Mouse (Mus musculus) myocyte (in vitro differentiated cells): ENCODE results near the gene Spib. TPM values are rescaled to one million over a fixed set of nuclear protein-coding genes. Genes with fewer than 3 reads are reported as not detected.

Experiments used
- H3K27me3 ChIP-seq: one replicate; pipeline ENCODE4 v1.6.1; 2011; ENCODE audit not compliant: control insufficient read depth, insufficient read depth, insufficient read length
- H3K36me3 ChIP-seq: one replicate; pipeline ENCODE4 v1.6.1; 2011; ENCODE audit not compliant: control insufficient read depth, insufficient read depth
- H3K4me2 ChIP-seq: one replicate; pipeline ENCODE4 v1.6.1; 2011; ENCODE audit warnings: low read depth, control low read depth
- H3K4me3 ChIP-seq: one replicate; pipeline ENCODE4 v1.5.1; 2011; ENCODE audit warnings: mild to moderate bottlenecking, control low read depth, moderate library complexity
- H3K79me2 ChIP-seq: one replicate; pipeline ENCODE4 v1.6.1; 2011; ENCODE audit not compliant: control insufficient read depth, insufficient read depth
- H3ac ChIP-seq: one replicate; pipeline ENCODE4 v1.6.1; 2011; ENCODE audit not compliant: control insufficient read depth, insufficient read length
- CEBPB ChIP-seq: IDR thresholded peaks from 2 replicates; pipeline ENCODE4 v1.6.1; 2011; ENCODE audit warnings: mild to moderate bottlenecking, moderate library complexity; ENCODE audit not compliant: poor library complexity, insufficient read depth, severe bottlenecking
- E2F4 ChIP-seq: IDR thresholded peaks from one replicate; pipeline ENCODE4 v1.6.1; 2011; ENCODE audit warnings: mild to moderate bottlenecking, control low read depth, moderate library complexity; ENCODE audit not compliant: insufficient read depth
- MAX ChIP-seq: IDR thresholded peaks from one replicate; pipeline ENCODE4 v1.6.1; 2011; ENCODE audit warnings: low read depth, mild to moderate bottlenecking, control low read depth
- MYOD1 ChIP-seq, 3 experiments: IDR thresholded peaks; one replicate each; pipeline ENCODE4 v1.6.1; 2011; ENCODE audit warnings: control low read depth in 2 of 3, low read depth in 2 of 3, mild to moderate bottlenecking in 2 of 3, moderate library complexity in 1 of 3; ENCODE audit not compliant: insufficient read length in 2 of 3, control insufficient read depth in 1 of 3
- MYOG ChIP-seq, 3 experiments: IDR thresholded peaks; one replicate each; pipeline ENCODE4 v1.6.1; 2011; ENCODE audit warnings: control low read depth in 2 of 3, low read depth in 2 of 3, mild to moderate bottlenecking in 2 of 3; ENCODE audit not compliant: insufficient read length in 2 of 3, control insufficient read depth in 1 of 3, insufficient read depth in 1 of 3
- POLR2A ChIP-seq: IDR thresholded peaks from one replicate; pipeline ENCODE4 v1.6.1; 2011; ENCODE audit warnings: low read depth, mild to moderate bottlenecking, control low read depth, moderate library complexity; ENCODE audit not compliant: insufficient read length
- POLR2AphosphoS2 ChIP-seq: IDR thresholded peaks from one replicate; pipeline ENCODE4 v1.6.1; 2011; ENCODE audit warnings: low read depth, control low read depth; ENCODE audit not compliant: insufficient read length
- REST ChIP-seq: IDR thresholded peaks from one replicate; pipeline ENCODE4 v1.6.1; 2011; ENCODE audit warnings: mild to moderate bottlenecking, control low read depth, moderate library complexity; ENCODE audit not compliant: insufficient read depth, insufficient read length
- SRF ChIP-seq: IDR thresholded peaks from one replicate; pipeline ENCODE4 v1.6.1; 2011; ENCODE audit warnings: low read depth; ENCODE audit not compliant: control insufficient read depth, insufficient read length
- TCF12 ChIP-seq: IDR thresholded peaks from one replicate; pipeline ENCODE4 v1.6.1; 2011; ENCODE audit warnings: mild to moderate bottlenecking, control low read depth; ENCODE audit not compliant: poor library complexity, insufficient read depth, severe bottlenecking
- TCF3 ChIP-seq: IDR thresholded peaks from one replicate; pipeline ENCODE4 v1.6.1; 2011; ENCODE audit warnings: low read depth, control low read depth; ENCODE audit not compliant: insufficient read length
- USF1 ChIP-seq: IDR thresholded peaks from one replicate; pipeline ENCODE4 v1.6.1; 2011; ENCODE audit warnings: low read depth, mild to moderate bottlenecking, control low read depth, moderate library complexity
- polyA plus RNA-seq: library from polyadenylated mRNA; unstranded; fragments of >200 nt; fragmentation: generic; extraction: Trizol; gene quantifications from one replicate; pipeline ENCODE4 v1.2.1, GENCODE M21; 2012; ENCODE audit warnings: missing spikeins

Spib gene
- polyA plus RNA-seq, 1 experiment = 0.05 TPM

DNA sequence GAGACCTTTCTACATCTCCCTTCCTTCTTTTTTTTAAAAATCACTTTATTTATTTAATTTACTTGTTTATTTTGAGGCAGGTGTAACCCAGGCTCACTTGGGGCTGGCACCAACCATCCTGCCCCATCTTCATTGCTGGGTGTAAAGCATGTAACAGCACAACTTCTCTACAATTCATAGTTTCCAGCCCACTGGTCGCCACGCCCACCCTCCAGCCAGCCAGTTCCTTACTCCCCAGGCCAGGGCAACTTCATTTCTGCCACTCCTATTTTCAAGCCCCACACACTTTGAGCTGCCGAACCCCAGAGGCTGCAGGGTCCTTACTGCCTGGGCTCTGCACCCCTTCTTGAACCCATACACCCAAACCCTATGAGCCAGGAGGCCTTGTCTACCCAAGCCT lies 10.9 kb downstream of the Spib start:
- no peak overlapping the region for H3ac ChIP-seq
- no peaks in the 10 kb centered on the region for H3K79me2 ChIP-seq
- TF ChIP-seq CEBPB = no peak
- TF ChIP-seq USF1 = no peak
- no peak for TF ChIP-seq E2F4
- no peak for TF ChIP-seq POLR2AphosphoS2
- TF ChIP-seq POLR2A = no peak
- no peak for TF ChIP-seq TCF12
- TF ChIP-seq MAX = no peak
- TF ChIP-seq SRF = no peak
- no peak for TF ChIP-seq TCF3
- no peak for TF ChIP-seq MYOD1 (IDR thresholded peaks at IDR 0.05; ENCODE audit: control insufficient read depth in 1 of 3, insufficient read length in 2 of 3, low read depth in 2 of 3)
- no peak for TF ChIP-seq REST
- TF ChIP-seq MYOG (IDR thresholded peaks at IDR 0.05; ENCODE audit: control insufficient read depth in 1 of 3, insufficient read depth in 1 of 3, insufficient read length in 2 of 3, low read depth in 2 of 3) = no peak
- H3K36me3 ChIP-seq = no peaks in the 10 kb centered on the region
- H3K4me3 ChIP-seq = no peak overlapping the region
- peaks cover 12% of the 10 kb centered on the region for H3K27me3 ChIP-seq
- no peak overlapping the region for H3K4me2 ChIP-seq

DNA sequence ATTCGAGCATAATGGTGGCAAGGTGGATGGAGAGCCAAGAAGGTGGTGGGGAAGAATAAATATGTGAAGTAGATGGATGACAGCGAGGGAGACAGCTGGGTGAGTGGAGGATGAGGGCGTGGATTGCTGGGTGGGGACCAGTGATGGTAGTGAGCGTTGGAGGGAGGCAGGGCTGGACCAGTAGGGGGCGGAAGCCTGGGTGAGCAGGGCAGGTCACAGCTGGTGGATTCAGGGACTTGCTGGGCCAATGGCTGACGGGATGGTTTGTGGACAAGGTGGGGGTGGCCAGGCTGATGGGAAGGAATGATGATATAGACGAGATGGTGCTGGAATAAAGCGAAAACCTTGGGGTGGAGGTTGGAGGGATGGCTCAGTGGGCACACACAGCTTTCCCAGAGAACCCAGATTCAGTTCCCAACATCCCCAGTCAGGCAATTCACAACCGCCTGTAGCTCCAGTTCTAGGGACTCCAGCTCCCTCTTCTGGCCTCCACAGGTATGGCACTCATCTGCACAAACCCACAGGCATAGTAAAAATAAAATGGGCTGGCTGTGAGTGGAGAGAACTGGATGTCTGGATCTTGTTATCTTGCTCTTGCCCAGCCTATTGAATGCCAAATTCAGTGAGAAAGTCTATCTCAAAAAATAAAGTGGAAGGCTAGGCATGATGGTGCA lies 12.5 kb downstream of the Spib start:
- TF ChIP-seq MAX = no peak
- TF ChIP-seq CEBPB = no peak
- no peak for TF ChIP-seq MYOG (IDR thresholded peaks at IDR 0.05; ENCODE audit: control insufficient read depth in 1 of 3, insufficient read depth in 1 of 3, insufficient read length in 2 of 3, low read depth in 2 of 3)
- TF ChIP-seq POLR2AphosphoS2 = no peak
- no peak for TF ChIP-seq TCF12
- no peak for TF ChIP-seq SRF
- no peak for TF ChIP-seq TCF3
- TF ChIP-seq USF1 = no peak
- TF ChIP-seq POLR2A = no peak
- no peak for TF ChIP-seq REST
- no peak for TF ChIP-seq MYOD1 (IDR thresholded peaks at IDR 0.05; ENCODE audit: control insufficient read depth in 1 of 3, insufficient read length in 2 of 3, low read depth in 2 of 3)
- H3ac ChIP-seq = no peak overlapping the region
- no peak overlapping the region for H3K4me2 ChIP-seq
- no peaks in the 10 kb centered on the region for H3K79me2 ChIP-seq
- no peak overlapping the region for H3K4me3 ChIP-seq
- H3K27me3 ChIP-seq = peaks cover 25% of the 10 kb centered on the region
- no peaks in the 10 kb centered on the region for H3K36me3 ChIP-seq

DNA sequence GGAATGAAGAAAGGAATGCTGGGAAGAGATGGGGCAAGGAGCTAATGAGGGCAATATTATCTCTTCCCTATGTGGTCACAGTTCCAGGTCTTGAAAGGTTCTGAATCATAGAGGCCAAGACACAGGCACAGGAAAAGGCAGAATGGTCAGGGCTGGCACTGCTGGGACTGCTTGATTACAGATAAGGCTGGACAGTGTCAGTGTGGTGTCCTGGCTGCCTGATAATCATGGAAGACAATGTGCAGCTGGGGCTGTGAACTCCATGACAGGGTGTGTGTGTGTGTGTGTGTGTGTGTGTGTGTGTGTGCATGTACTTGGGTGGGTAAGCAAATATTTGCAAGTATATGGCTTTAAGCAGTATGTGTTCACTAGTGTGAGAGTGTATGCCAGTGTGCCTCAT lies 24.4 kb downstream of the Spib start:
- no peak overlapping the region for H3ac ChIP-seq
- no peak overlapping the region for H3K4me3 ChIP-seq
- H3K79me2 ChIP-seq = no peaks in the 10 kb centered on the region
- H3K27me3 ChIP-seq = peaks cover 48% of the 10 kb centered on the region
- no peaks in the 10 kb centered on the region for H3K36me3 ChIP-seq
- H3K4me2 ChIP-seq = no peak overlapping the region
- no peak for TF ChIP-seq REST
- no peak for TF ChIP-seq MAX
- TF ChIP-seq MYOG (IDR thresholded peaks at IDR 0.05; ENCODE audit: control insufficient read depth in 1 of 3, insufficient read depth in 1 of 3, insufficient read length in 2 of 3, low read depth in 2 of 3) = no peak
- no peak for TF ChIP-seq POLR2AphosphoS2
- TF ChIP-seq E2F4 = no peak
- no peak for TF ChIP-seq TCF12
- no peak for TF ChIP-seq SRF
- no peak for TF ChIP-seq MYOD1 (IDR thresholded peaks at IDR 0.05; ENCODE audit: control insufficient read depth in 1 of 3, insufficient read length in 2 of 3, low read depth in 2 of 3)
- TF ChIP-seq TCF3 = no peak
- no peak for TF ChIP-seq USF1

DNA sequence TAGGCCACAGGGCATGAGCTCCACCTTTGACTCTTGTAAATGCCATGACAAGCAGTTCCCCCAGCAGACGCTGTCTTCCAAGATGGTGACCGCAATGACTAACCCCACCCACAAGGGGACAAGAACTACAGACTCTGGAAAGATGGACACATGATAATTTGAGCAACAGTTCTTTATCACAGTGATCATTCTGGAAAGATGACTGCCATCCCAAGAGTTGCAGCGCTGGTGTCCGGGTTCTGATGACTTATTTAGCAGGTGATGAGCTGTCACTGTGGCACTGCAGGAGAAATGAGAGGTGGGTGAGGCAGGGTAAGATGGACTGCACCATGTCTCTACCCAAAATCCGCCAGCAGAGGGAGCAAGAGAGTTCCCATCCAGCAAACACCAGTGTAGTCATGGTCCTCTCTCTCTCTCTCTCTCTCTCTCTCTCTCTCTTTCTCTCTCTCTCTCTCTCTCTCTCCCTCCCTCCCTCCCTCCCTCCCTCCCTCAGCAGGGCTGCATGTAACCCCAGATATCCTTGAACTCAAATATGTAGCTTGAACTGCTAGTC lies 30.2 kb downstream of the Spib start:
- no peak overlapping the region for H3ac ChIP-seq
- no peaks in the 10 kb centered on the region for H3K79me2 ChIP-seq
- peaks cover 17% of the 10 kb centered on the region for H3K27me3 ChIP-seq
- no peak overlapping the region for H3K4me2 ChIP-seq
- TF ChIP-seq SRF (no peak), CEBPB (no peak), MYOD1 (IDR thresholded peaks at IDR 0.05; ENCODE audit: control insufficient read depth in 1 of 3, insufficient read length in 2 of 3, low read depth in 2 of 3) (no peak)
- H3K36me3 ChIP-seq = no peaks in the 10 kb centered on the region
- H3K4me3 ChIP-seq = no peak overlapping the region

DNA sequence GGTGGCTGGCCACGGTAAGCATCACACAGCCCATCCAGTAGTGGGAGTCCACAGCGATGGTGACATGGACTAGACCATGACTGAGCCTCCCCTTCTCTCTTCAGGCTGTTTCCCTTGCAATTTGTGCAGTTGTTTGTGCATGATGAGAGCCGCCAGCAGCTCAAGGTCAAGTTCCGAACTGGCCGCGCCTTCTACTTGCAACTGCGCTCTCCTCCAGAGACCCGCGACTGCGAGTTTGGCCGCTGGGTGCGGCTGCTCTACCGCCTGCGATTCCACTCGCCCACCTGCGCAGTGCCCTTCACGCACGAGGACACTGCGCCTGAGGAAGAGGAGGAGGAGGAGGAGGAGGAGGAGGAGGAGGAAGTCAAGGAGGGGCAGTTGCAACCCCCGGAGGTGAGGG lies 31.8 kb downstream of the Spib start:
- Histone ChIP-seq H3K4me3 (no peak overlapping the region), H3K4me2 (no peak overlapping the region), H3K27me3 (peaks cover 5% of the 10 kb centered on the region), H3ac (no peak overlapping the region), H3K36me3 (no peaks in the 10 kb centered on the region), H3K79me2 (peaks cover 8% of the 10 kb centered on the region)
- no peak for TF ChIP-seq CEBPB
- no peak for TF ChIP-seq TCF12
- no peak for TF ChIP-seq MYOG (IDR thresholded peaks at IDR 0.05; ENCODE audit: control insufficient read depth in 1 of 3, insufficient read depth in 1 of 3, insufficient read length in 2 of 3, low read depth in 2 of 3)
- TF ChIP-seq USF1 = no peak
- TF ChIP-seq E2F4 = no peak
- no peak for TF ChIP-seq SRF
- TF ChIP-seq MAX = no peak
- no peak for TF ChIP-seq REST
- TF ChIP-seq TCF3 = no peak
- TF ChIP-seq MYOD1 (IDR thresholded peaks at IDR 0.05; ENCODE audit: control insufficient read depth in 1 of 3, insufficient read length in 2 of 3, low read depth in 2 of 3) = no peak
- no peak for TF ChIP-seq POLR2A
- no peak for TF ChIP-seq POLR2AphosphoS2
